Mouse (Mus musculus): ENCODE measurements around the gene Gse1. TPM values are rescaled to one million over a fixed set of nuclear protein-coding genes. Genes with fewer than 3 reads are reported as not detected.

Gene Gse1
- polyA plus RNA-seq, 1 experiment, result 27.5 TPM

DNA sequence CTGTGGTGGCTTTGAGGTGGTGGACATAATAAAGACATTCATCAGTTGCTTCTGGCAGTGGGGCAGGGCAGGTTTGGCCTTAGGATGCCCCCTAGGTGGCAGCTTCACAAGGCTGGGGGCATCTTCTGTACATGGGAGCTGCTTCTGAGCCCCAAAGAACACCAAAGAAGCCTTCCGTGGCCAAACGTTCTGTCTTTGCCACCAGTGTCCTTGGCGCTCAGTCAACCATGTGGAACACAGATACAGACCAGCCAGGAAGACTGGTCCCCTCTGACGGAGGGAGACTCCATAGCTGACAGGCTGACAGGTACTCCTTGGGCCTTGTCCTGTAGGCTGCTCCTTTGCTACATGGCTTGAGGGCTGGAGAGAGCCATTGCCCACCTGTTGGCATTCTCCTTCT, 45.2 kb downstream of the Gse1 start:
- DNase-seq (ENCODE audit: low spot score), result no peak

DNA sequence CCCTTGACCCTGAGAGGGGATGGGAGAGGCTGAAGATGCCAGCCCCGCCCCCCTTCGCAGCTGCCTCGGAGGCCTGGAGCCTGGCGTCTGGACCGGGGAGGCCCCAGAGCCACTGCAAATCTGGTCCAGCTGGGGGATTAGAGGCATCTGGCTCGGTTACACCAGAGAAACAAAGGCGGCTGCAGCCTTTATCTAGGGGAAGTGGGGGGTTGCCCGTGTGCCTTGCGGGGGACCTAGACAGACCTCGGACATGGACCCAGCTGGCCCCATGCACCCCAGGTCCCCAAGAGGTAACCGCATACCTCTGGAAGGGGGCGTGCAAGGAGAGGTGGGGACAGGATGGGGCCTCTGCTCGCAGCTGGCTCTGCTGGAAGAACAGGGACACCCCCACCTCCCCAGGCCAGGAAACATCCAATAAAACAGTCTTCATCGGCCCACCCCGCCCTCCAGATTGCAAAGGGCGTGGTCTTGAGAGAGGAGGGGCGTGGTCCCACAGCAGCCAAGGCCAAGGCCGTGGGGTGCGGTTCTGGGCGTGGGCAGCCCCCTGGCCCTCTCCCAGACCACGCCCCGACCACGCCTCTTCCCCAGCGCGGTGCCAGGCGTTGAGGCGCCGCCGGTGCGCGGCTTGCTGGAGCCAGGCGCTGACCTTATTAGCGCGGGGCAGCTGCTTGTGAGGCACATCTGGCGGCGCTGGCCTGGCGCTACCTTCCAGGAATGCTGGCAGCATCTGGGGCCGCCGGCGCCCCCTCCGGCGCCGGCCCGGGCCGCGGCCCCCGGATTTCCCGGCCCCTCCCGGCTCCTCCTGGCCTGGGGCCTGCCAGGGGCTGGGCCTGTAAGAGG, 48.0 kb downstream of the Gse1 start:
- peak; percentile 83 for DNase-seq (ENCODE audit: low spot score)

DNA sequence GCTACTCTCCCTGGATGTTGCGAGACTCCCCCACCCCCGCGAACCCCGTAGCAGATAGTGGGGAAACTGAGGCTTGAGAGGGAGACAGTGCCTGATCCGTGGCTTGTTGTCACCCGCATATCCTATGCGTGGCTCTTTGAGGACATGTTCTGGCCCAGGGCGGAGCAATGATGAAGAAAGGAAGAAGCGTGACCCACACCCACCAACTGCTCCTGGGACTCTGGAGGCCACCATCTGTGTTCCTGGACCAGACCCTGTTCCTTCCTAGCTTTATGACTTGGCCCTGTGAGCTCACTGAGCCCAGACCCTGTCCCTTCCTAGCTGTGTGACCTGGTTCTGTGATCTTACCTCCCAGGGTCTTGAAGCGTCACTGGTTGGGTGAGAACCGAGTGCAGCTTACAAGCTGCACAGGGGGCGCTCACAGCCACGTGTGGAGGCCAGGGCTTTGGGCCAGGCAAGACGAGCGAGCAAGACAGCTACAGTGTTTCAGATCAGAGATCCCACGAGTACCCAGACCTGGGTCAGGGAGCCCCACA, 48.7 kb downstream of the Gse1 start:
- no peak for DNase-seq (ENCODE audit: low spot score)

DNA sequence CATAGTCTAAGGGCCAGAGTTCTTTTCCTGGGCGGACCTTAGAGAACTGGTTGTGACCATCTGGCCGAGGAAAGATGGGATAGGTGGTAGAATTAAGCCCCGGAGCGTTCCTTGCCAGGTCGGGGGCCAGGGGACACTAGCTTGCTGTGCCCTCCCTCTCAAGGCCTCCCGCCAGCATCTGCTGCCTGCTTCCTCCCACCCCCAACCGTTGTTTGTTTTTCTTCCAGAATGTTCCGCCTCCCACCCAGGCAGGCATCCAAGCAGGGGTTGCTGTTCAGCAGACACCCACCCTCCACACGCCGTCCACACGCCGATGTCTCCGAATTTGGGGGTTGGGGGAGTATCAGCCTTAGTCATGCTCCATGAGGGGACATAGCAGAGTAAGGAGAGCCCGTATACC, 49.8 kb downstream of the Gse1 start:
- DNase-seq (ENCODE audit: low spot score), result no peak

DNA sequence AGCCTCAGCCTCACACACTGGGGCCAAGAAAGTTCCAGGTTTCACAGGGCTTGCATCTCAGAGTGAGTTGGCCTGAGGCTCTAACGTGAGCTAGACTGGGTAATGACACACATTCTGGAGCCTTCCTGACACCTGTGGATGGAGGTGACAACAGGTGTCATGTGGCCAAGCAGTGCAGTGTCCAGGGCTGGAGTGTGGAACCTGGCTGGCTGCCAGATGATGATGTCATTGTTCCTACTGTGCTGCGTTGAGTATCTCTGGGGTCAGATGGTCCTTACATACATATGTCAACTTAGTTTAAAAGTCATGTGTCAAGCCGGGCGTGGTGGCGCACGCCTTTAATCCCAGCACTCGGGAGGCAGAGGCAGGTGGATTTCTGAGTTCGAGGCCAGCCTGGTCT, 51.2 kb downstream of the Gse1 start:
- DNase-seq (ENCODE audit: low spot score), result no peak

DNA sequence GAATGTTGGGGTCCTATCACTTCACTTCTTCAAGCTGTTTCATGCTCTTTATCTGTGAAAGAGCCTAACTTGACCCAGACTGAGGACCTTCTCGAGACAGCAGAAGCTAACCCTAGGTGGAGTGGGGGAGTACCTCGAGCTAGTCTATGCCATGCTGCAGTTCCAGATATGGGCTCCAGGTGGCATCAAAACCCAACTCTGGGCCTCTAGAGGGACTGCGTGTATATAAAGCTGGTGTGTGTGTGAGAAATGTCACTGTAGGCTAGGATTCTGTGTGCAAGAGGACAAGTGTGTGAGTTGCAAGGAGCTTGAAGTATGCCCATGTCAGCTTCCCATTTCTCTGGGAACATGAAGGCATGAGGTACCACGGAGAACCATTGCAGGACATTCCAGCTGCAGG, 53.2 kb downstream of the Gse1 start:
- no peak for DNase-seq (ENCODE audit: low spot score)

DNA sequence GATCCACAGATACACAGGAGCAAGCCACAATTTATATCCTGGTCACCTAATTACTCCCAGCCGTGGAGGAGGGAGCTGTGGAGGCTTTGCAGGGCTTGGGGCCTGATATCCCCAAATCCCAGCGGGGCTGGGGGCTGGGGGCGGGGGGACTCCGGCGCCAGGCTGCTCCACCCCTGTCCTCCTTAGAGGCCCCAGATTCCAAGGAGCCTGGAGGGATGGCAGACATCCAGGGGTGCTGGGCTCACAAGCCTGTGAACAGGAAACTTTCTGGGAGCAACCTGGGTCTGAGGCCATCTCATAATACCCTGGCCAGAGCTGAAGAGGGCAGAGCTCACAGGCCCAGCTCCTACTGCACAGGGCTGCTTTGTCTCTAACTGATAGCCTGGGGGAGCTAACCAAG, 54.2 kb downstream of the Gse1 start:
- DNase-seq (ENCODE audit: low spot score), result no peak

DNA sequence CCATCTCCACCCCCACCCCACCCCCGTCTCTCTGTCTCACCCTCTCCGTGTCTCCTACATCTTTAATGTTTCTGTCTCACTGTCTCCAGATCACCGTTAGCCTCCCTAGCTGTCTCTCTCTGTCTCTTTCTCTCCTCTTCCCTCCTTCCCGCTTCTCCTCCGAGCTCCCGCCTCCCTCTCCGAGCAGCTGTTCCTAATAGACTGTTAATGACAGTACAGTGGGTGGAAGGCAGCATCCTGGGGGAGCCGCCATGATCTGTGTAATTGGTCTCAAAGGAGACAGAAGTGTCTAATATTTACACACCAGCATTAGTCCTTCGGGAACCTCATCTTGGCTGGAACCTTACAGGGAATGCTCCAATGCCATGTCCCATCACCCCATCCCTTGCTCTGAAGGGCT, 56.0 kb downstream of the Gse1 start:
- no peak for DNase-seq (ENCODE audit: low spot score)

DNA sequence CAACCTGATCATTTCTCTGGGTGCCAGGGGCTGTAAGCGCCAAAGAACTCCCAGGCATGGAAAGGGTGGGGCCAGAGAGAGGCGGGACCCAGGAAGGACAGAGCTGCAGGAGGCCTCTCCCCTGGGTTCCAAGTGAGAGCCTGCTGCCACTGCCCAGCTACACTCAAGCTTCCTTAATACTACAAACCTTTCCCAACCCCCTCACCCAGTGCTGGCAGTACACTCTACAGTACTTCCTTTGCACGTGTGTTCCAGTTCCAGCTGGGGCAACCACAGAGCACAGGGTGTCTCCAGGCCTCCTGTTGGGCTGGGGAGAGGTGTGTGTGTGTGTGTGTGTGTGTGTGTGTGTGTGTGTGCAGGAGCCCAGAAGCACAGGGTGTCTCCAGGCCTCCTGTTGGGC, 56.8 kb downstream of the Gse1 start:
- no peak for DNase-seq (ENCODE audit: low spot score)

DNA sequence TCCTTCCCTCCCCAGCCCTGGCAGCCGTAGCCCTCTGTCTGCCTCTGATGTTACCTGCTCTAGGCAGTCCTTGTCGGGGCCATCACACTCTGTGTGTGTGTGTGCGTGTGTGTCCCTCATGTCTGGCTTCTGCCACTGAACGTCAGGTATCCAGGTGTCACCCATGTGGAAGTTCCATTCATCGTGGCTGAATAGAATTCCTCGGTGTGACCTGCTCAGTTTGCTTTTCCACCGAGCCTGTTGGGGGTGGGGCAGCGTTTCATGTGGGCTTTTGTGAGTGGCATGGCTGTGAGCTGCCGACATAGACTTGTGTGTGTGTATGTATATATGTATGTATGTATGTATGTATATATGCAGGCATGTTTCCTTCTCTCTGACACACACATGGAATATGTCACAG, 57.6 kb downstream of the Gse1 start:
- no peak for DNase-seq (ENCODE audit: low spot score)

DNA sequence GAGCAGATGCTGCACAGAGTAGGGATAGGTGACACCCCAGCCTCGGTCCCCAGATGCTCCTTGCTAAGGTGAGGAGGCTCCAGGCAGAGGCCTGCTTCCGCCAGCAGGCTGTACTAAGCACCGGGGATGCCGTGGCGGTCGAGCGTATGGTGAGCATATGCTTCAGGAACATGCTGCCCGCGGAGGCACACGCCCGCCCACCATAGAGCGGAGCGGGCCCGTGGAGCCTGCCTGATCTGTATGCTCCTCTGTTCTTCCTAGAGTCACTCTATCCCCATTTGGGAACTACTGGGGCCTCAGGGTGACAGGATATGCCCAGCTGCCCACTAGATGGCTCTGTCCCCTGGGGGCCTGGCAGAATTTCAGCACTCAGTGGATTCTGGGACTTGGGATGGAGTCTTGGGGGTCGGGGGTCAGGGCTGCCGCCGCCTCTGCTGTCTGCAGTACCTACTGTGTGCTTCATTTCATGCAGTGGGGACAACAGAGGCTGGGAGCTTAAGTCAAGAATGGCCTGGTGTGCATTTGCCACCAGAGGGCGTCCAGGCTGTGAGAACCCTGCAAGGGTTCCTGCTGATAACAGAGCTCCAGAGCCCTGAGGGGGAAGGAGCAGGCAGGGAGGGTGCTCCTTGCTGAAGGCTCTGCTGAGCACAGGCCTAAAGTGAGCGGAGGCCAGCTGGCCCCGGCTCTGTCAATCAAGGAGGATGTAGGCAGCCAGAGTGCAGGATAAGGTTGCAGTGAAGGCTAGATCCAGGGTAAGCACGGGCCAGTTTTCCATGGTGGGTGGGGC, 60.1 kb downstream of the Gse1 start:
- DNase-seq (ENCODE audit: low spot score), result no peak

DNA sequence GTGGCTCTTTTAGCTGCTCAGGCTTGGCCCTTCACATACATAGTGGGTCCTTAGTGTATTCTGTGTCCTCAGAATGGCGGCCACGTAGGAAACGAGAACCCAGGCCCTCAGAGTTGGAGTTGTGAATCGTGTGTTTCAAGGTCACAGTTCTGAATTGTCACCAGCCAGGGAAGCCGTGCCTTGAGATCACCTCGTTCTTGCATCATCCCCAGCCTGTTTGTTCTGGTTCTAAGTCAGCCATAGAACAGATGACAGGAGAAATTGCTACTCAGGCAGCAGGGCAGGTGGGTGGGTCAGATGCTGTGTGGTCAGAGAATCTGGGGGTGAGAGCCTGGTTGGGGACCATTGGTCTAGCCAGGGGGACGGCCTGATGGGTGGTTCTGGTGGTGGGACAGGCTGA, 60.9 kb downstream of the Gse1 start:
- no peak for DNase-seq (ENCODE audit: low spot score)

DNA sequence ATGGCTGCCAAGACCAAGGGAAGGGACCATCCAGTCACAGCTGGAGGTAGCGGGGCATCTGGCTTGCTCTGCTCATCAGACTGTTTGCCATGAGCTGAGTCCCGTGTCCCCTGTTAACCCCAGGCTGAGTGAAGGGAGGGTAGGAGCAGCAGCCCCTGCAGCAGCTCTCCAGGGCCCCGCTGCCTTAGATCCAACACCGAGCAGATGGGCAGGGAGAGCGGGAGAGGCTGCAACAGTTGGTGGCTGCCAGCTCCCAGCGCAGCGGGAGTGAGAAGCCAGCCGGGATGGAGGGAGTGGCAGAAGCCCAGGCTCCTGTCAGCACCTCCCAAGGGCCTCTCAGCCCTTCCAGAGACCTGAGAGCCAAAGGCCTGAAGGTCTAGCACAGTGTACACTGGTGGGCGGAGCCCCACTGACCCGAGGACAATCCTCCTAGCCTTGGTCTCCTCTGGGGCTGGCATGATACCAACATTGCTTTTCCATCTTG, 61.5 kb downstream of the Gse1 start:
- no peak for DNase-seq (ENCODE audit: low spot score)

DNA sequence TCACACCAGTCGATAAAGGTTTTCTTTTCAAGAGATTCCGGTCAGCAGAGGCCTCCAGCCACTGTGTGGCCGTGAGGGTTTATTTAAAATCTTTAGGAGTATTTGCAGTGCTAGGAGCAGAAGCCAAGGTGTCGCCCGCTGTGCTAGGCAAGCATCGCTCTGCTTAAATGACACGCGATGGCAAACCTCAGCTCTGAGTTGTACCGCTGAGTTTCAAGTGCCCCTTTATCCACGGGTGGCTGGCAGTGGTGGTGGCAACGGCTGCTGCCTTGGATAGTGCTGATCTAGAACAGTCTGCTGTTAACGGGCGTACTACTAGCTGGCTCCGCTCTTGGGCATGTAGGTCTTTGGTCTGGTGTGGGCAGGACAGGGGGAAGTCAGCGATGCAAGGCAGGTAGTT, 62.4 kb downstream of the Gse1 start:
- no peak for DNase-seq (ENCODE audit: low spot score)

DNA sequence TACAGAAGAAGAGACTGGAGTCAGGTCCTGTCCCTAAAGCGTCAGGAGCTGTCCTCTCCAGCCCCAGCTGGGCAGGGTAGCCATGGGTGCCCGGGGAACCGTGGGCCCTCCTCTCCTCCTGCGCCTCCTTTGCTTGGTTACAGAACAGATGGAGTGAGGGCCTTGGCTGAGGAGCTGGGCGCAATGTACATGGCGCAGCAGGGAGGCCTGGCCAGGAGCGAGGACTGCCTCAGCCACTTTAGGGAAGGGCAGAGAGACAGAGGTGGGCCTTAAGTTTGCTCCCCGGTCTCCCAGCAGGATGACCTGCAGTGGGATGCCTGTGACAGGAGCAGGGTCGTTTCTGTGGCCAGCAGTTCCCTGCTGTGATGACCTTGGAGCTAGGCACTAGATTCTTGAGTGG, 63.4 kb downstream of the Gse1 start:
- DNase-seq (ENCODE audit: low spot score), result no peak

DNA sequence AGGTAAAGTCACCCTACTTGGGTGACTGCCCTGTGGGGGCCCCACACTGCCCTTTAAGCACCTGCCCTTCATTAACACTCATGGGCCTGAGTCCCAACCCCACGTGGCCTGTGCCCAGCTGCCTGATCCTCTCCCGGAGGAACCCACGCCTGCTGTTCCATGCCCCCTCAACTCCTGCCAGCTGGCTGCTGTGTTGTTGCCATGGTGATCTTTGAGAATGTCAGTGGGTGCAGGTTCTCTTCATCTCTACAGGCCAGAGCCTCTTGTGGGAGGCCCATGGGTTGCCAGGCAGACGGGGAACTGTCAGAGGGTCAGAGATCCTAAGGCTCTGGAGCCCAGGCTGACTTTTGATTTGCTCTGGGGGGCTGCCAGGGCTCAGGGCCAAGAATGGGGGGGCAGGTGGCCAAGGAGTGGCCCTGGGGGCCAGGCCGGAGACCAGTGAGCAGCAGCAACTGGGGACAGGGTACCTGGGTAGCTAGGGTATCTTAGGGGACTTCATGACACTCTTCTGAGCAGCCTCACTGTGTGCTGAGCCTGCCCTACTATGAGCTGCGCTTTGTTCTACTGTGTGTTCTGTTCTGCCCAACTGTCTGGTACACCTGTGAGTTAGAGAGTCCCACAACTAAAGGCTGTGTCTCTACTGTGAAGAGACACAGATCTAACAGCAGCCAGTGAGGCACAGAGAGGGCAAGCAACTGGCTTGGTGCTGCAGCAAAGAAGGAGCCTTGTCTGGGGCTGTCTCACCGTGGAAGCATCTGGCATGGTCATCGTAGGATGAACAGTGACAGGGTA, 64.3 kb downstream of the Gse1 start:
- no peak for DNase-seq (ENCODE audit: low spot score)

DNA sequence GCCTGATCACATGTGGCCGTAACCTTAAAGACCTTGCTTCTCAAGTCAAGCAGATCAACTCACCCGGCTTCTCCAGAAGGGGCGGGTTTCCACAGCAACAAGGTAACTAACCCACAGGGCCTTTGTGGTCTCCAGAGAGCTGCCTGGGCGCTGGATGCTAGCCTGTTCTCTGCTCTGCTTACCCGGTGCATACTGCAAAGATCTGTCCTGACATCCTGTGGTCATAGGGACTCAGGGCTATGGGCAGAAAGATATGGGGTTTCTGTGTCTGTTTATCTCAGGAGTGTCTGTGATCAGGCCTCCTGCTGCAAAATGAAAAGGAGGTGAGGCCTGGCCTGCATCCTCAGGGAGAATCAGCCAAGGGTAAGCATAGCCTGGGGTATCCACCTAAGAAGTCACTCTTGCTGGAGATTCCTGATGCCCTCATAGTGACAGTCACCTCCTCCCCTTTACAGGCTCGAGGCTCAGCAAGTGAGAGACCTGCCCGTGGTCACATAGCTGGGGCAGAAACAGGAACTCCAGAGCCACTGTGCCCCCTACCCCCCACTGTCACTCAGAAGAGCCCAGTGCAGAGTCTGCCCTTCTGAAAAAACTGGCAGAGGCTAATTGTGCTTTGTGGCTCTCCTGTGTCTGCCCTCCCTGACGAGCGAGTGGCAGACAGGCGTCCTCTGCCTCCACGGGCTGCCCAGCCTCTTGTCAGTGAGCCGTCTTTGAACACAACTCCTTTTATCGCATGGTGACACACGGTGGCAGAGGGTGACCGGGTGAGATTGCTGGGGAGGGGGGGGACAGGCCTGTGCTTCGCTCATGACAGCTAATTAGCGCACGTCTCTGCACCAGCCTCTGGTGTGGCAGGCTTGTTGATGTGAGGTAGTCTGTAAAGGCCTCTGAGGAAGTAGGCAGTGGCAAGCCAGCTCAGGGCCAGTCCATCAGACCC, 65.4 kb downstream of the Gse1 start:
- DNase-seq (ENCODE audit: low spot score), result no peak

DNA sequence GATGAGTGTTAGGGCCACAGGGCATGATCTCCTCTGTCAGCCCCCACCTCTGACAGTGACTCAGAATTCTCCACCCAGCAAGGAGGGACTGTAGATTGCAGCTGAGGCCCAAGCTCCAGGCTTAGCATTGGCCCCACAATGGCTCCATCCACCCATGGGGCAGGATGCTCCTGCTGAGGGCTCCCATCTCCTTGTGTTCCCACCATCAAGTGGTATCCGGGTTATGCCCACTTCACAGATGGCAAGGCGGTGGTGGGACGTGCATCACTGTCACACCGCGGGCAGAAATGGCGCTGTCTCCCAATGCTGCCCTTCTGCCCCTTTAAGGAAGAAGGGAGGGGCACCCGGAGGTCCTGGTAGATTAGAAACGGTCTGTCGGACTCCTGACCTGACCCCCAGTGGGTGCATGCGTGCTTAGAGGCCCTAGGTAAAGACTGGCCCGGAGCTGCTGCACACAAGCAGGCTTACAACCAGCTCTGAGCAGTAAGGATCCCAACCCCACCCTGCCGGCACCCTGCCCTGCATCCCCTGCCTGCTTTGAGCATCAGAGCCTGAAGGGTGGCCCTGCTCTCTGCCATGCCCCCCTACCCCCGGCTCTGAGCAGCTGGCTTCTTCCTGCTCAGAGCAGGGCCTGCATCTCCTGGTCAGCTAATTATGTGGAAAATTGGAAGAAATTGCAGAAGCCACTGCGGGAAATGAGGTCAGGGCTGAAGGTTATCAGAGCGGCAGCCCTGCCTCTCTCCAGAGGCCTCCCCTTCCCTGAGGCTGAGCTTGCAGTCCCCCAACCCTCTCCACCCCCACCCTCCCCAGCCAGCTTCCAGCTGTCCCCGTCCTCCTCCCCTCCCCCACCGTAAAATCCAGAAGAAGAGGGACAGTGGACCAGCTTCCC, 67.0 kb downstream of the Gse1 start:
- DNase-seq (ENCODE audit: low spot score), result no peak

DNA sequence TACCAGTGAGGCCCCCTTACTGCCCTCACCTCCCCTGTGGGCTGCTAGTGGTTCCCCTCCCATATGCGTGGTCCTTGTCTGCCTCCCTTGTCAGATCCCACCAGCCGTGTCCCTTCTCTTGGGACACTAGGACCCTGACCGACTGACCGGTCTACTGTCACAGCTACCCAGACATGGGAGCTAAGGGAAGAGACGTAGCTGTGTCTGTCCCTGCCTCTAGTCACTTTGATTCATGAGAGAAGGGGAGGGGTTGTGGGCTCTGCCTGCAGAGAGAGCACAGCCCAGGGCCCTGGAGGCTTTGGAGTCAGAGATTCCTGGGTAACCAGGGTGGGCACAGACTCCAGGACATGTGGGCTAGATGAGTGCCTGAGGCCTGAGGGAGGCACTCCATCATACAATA, 68.7 kb downstream of the Gse1 start:
- no peak for DNase-seq (ENCODE audit: low spot score)

All from urinary bladder, adult 2 months (tissue).